Mouse (Mus musculus): ENCODE data around the gene Itpr1.

Gene Itpr1

DNA sequence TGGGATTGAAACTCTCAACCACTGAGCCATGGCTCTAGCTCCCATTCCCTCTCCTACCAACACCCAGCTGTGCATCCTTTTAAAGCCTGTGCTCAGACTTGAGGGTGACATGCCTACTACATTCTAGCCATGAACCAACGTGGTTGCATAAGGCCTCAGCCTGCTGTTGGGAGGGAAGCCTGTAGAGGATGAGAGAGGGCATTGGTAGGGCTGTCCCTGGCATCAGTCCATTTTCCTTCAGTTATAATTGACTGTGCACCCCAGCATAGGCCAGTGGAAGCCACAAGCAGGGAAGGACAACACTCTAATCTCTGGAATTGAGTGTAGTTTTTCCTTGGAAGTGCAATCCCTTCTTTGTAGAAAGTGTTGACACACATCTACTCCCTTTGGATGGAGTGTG, 233.9 kb downstream of the Itpr1 start:
- no peak for DNase-seq

DNA sequence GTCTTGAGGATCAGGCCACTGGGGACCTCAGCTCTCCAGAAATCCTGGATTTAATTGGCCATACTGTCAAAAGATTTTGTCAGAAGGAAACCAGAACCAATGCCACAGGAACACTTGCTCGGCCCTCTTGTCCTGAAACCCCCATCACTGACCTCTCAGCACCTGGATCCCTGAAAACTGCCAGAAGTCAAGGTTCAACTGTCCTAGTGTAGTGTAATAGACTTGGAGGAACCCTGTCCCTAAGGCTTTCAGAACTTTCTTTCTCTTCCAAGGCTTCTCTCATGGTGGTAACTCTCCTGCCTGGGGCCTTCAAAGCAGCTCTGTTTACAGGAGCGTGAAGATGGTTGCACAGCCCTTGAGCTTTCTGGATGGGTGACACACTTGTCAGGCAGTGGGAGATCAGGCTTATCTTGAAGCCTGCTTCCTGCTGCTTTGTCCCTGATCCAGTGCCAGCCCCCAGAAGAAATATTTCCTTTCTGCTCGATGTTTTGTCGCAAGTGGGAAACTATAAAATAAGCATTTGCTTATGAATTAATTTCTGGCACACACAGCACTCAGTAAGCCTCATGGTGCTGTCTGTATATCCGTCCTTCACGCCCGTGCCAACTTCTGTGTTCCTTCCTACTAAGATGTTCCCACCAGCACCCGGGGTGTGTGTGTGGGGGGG, 234.4 kb downstream of the Itpr1 start:
- peak; percentile 41 to 59 for DNase-seq

DNA sequence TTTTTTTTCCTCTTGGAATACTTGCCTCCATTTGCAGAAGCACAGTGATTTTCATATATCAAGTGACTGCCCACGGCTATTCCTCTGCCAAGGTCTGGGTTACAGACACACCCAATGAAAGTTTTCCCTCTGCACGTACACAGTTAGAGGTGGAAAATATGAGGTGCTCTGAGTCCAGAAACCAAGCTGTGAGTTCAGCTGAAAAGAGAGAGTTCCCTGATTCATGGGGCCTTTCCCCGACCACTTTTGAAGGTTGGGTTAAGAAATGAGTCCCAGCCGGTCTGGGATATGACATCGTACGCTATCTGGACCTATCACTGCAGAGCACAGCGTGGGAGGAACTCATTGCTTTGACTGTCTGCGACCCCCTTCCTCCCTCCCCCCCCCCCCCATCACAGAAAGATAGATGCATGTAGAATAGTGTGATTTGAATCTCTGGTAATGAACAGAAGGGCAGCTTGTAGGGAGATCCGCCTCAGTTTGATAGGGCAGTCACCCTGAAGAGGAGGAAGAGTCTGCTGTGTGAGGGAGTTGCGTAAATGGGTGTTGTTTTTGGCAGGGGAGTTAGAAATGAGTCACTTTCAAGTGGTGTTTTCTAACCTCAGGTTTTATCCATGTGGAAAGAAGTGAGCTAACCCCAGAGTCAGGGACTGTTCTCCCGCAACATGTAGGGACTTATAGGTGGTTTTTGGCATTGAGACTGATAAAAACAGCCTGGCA, 235.3 kb downstream of the Itpr1 start:
- DNase-seq, result no peak

DNA sequence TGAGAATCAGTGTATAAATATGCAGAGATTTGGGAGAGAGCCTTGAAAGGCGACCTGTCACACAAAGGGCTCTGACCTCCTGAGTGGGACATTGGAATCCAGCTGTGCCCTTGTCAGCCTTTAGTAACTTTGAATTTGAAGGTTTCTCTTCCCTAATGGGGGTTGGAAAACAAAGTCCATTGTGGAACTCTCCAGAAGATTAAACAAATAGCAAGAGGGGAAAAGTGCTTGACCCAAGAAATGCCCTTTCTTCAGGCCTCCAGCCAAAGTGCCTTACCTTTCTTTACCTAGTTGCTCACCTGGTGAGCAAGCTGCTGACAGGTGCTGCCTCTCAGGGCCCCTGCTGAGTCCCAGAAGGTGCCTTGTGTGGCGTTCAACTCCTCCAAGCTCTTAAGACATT, 236.0 kb downstream of the Itpr1 start:
- no peak for DNase-seq

DNA sequence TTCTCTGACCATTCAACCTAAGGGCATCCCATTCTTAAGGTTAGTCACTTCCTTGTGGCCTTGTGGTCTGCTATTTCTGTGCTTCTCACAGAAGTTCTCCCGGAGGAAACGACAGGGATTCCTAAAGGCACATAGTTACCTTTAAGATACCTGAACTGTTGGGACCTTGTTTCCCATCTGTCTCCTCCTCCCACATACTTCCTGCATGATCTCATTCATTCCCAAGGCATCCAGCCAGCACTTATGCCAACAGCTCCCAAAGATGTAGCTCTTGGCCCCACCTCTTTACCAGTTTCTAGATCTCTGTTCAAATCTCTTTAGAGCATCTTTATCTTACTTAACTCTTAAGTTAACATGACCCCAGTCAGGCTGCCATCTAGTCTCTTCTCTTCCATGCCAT, 238.6 kb downstream of the Itpr1 start:
- no peak for DNase-seq

DNA sequence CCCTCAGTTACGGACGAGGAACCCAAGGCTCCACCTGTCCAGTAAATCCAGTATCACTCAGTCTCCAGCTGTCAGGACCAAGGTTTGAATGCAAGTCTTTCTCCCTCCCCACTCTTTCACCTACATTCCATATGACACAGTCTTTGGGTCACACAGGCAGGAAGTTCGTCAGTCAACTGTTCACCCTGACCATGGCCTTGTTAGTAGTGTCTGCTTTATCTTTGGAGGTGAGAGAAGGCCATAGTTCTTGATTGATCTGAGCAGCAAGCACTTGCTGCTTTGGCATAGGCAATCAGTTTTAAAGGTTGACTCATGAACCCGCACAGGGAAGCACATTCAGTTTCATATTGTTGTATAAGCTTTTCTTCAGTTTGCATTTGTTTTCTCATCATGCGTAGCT, 240.7 kb downstream of the Itpr1 start:
- no peak for DNase-seq

DNA sequence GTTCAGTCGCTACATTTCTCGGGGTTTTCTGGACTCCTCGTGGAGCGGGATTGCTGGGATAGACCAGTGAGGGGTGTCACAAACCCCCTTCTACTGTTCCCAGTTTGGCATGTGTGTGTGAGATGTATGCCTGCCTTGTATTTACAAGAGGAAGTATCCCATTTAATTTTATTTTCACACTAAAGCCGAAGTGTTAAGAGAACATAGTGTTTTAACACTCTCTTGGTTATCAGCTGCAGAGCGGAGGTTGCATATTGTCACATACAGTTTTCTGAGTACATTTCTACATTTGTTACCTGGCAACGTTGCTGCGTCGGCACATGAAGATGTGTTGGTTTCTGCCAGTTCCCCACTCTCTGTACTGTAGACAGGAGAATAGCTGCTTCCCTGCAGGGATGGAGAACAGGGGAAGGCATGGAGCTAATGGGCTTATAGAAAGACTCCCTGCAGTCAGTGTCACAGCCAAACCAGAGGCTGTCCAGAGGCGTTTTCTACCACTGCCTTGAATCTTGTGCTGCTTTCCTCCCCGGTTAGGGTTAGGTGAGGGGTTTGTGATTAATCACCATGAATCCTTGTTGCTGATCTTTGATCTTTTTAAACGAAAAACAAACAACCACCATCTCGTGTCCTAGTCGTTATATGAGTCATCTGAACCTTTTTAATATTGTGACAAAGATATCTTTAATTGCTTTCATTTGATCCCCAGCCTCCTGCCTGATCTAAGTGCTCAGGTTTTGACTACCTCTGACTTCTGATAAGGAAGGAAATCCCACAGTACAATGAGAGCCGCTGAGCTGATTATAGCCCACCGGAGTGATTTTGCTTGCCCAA, 241.4 kb downstream of the Itpr1 start:
- DNase-seq, result no peak

DNA sequence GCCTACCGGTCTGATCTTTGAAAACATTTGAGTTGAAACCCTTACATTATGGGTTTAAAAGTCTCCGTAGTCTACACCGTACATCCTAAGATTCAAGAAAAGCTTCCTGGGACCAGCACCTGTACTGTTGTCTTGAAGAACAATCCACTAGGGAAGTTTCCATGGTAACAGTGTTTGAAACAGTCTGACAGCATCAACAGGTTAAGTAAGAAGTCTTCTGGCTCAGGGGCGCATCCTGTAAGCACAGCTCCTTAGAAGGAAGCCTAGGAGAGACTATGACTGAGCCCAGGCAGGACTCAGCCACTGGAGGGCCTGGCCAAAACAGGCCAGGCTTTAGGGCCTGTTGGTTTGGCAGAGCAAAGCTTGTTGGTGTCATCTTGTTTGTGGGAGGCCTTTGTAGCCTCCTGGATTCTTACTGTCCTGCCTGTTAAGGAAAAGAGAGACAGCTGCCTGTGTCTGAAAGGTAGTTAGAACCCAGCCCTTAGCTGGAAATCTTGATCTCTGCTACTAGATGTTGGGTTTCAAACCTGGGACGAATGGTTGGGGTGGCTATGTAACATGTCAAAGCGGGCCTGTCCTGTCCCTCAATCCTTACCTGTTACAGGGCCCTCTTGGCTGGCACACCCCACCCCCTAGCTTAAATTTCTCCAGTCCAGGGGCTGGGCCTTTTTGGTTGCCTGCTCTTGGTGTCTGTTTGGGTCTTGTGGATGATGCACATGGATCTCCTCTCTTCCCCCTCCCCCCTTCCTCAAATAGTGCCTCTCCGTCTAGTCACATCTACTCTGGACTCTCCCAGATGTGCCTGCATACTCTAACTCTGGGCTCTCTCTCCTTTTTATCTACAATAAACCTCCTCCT, 242.3 kb downstream of the Itpr1 start:
- DNase-seq, result no peak

DNA sequence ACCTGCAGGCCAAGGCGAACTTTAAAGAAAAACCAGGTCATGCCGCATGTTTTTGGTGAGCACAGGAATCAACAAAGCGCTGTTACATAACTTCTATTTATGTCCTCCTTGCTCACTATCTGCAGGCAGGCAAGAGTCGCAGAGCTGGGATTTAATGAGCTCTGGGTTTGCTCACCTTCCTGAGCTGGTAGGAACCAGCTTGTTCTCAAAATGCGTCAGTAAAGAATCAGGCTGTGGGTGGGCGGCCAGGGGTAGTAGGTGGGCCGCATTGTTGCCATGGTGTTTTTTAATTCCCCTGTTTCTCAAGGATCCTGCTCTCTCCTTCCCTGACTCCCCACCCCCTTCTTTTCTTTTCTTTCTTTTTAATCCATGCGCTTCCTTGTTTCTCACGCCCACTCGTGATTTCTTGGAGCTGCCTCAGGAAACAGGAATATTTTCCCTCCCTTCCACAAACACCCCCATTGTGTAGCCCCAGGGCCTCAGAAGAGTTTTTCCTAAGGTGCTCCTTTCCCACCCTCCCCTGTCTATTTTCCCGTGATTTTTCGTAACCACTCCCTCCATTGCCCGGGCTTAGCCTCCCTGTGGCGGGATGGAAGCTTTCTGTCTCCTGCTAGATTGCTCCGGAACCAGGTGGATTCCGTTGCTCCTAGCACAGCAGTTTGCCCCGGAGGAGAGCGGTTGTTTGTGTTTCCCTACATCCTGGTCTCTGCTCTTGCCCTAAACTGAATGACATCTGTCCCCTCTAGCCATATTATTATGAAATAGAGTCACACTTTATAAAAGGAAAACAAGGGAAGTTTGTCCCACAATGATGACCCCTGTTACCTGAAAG, 243.6 kb downstream of the Itpr1 start:
- peak in 1 of 2 experiments; percentile 63 for DNase-seq

DNA sequence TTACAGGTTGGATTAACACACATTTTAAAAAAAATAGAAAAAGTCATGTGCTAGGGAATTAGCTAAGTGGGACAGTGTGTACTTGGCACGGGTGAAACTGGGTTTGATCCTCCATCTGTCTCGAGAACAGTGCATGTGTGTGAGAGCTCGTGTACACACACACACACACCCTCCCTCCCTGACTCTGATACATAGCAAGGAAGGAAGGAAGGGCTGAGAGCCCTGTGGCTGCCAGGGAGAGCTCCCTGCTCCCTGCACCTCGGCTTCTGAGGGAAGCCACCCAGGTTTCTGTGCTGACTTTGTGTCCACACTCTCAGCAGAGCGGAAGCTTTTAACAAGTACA, 244.1 kb downstream of the Itpr1 start:
- peak in 1 of 2 experiments; percentile 49 for DNase-seq

DNA sequence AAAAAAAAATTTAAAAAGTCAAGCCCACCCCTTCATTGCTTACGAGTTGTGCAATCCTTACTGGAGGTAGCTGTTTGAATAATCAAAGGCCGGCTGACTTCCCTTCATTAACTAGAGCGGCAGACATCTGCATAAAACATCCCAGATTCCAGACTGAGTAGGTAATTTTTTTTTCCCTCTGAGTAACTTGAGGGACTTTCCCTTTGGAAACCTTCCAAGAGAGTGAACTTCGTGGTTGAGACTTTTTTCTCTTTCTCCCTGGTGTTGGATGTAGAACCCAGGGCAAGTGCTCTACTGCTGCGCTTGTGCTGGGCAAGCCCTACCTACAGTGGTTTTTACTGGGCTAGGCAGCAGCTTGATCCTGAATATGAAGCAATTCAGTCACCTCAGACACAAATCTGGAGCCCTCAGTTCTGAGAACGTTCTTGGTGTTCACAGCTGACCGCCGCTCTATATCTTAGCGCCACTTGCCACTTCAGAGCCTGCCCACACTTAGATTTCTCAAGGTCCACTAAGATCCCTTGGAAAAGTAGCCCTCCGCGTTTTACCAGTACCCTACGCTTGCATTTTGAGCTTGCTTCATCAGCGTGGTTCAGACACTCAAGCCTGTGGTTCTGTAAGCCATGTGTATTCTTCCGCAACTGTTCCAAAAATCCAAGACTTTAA, 244.8 kb downstream of the Itpr1 start:
- peak in 1 of 2 experiments; percentile 60 for DNase-seq

DNA sequence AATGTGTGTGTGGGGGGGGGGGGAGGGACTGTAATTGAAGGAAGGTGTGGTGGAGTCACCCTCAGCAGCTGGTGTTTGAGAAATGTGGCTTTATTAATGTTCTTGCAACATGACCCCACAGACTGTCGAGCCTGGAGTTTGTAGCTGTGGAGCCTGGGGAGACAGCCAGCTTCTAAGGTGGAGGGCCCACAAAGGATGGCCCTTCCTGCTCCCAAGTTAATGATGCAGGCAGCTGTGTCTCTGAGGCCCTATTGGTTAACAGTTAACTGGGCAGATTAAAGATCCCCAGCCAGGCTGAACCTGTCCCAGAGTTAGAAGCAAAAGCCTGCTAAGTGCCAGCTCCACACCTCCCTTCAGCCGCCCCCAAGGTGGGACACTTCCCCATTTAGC, 245.3 kb downstream of the Itpr1 start:
- peak; percentile 53 to 72 for DNase-seq

DNA sequence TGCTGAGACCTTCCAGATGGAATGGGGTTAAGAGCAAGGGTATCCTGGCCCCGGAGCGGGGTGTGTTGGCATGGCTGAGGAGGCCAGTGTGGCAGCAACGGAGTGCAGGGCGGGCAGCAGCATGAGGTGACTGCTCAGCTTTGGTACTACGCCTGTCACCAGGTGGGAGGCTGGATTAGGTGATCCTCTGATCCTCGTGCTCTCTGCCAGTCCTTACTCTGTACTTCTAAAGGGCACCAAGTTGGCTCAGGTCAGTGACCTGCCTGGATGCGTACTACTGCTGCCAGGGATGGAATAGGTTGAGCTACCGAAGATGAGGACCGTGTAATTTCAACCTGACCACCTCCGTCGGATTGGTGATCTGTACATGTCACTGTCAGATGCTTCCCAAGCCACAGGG, 245.9 kb downstream of the Itpr1 start:
- no peak for DNase-seq

DNA sequence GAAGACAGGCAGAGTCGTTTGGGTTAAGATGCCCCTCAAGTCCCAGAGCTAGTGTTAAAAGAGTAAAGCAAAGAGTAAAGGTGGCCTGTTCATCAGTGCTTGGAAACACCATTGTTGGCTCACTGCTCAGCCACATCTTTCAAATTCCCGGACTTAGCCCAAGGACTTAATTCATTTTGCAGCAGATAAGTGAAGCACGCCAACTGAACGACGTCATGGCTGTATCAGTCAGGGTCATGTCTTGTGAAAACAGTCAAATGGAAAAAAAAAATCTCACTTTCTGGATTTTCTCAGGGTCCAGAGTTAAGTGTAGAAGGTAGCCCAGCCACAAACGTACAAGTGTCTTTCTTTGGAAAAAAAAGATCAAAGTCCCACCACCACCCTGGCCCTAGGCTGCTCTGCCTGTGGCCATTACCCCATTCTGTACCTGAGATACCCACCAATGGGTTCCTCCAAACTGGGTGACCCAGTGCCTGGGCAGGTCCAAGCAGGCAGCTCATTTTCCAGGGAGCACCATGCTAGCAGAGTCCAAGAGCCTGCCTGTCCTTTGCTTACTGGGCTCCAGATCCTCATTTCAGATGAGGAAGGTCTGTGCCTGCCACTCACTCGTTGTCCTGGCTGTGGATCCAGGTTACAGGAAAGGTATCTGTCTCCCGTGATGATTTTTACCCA, 251.5 kb downstream of the Itpr1 start:
- no peak for DNase-seq

DNA sequence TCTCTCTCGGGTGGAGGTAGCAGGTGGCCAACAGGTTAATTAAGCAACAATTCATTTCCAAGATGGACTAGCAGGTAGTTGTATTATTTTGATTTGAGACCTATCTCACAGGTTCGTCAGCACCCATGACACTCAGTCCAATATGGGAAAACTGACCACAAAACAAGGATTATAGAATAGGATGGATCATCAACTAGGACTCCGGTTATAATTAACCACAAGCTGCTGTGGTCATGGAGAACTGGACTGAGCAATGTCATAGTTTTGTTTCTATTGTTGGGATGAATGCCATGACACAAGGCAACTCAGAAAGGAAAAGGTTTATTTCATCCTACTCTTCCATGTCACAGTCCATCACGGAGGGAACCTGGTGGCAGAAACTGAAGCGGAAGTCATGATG, 252.3 kb downstream of the Itpr1 start:
- DNase-seq, result no peak

DNA sequence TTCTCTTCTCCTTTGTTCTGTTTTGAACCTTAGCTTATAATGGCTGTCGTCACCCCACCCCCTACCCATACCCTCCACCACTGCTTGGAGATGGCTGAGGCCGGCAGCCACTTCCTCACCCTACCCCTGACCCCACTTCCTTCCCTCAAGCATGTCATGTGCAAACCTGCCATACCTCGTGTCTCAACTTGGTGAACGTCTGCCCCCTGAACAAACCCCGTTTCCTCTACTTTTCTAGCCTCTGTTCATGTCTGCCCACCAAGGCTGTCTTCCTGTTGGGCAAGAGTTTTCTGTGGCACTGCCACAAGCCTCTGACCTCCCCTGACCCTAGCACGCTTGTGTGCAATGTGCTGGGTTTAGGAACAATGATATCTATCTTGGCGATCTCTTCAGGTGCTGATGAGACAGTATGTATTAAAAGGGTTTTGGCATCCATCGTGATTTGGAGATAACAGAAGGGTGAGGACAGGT, 253.2 kb downstream of the Itpr1 start:
- DNase-seq, result no peak

DNA sequence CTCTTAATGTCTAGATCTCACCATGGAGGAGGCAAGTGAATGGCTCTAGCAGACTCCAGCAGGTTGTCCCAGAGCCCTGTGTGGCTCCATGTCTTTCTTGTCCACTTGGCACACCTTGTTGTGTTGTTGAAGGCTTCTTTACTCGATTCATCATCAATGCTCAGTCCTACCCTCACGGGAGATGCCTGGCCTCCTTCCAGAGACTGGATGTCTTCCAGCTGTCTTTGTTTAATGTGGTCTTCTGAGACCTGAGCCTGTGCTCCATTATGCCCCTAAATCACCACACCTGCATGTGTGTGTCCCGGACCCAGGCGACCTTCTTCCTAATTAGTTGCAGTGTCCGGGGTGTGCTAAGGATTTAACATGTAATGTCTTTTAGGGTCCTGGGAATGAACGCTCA, 254.7 kb downstream of the Itpr1 start:
- peak in 1 of 2 experiments; percentile 40 for DNase-seq

DNA sequence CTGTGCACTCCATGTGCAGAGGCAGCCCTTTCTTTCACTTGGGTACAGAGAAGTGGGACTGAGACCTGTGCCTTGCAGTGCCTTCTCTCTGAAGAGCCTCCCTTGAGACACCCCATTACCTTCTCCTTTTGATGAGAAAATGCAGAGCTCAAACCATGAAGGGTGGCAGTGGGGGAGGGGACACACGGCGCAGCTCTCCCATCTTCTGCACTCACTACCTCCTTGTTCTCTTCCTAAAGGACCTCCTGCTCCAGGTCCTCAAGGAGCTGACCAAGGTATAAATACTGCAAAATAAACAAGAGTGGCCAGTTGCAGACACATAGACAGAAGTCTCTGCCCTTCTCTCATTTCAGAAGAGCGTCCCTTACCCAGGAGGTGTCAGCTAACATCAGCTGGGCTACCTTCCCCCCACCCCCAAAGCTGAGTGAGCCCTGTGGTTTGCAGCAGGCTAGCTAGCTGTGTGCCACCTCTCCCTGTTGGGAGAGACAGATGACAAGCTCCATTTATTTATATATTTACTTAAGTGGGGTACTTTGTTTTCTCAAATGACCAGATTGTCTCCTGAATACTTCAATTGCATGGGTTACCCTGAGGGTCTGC, 255.4 kb downstream of the Itpr1 start:
- DNase-seq, result no peak

DNA sequence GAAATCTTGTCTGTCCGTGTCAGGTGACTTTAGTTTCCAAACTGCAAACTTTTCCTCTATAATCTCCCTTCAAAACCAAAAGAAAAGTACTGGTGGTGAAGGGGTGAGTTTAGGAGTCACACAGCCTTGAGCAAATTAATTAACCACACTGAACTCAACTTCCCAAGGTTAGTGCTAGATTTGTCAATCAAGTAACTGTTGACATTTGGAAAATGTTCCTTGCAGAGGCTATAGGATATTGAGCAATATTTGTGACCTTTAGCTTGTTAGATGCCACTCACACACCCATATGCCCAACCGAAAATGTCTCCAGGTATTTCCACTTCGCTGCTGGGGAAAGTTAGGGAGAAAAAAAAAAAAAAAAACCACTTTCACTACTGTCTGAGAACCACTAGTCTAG, 259.0 kb downstream of the Itpr1 start:
- DNase-seq, result no peak

DNA sequence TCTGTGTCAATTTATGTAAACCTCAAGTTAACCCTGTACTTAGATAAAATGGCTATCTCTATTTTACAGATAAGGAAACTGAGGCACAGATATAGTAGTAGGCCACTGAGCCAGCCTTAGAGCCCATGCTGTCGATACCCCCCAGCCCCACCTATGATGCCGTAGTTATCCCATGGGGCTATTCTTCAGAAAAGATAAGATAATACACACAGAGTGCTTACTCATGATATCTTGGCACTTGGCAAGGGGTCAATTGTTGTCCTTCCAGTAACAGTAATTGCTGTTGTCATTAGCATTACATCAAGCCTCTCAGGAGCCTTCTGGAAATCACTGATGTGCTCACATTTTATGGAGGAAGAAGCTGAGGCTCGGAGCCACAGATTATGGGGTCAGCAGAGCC, 259.9 kb downstream of the Itpr1 start:
- no peak for DNase-seq

All from kidney, postnatal 4 days (tissue).